Mouse (Mus musculus) retina, postnatal 7 days (tissue): ENCODE data around the gene Elmo1.

Experiments used
- DNase-seq: peaks from one replicate; pipeline ENCODE4 v3.0.0-alpha.2; 2012; ENCODE audit warnings: low read depth, low spot score

Gene Elmo1

DNA sequence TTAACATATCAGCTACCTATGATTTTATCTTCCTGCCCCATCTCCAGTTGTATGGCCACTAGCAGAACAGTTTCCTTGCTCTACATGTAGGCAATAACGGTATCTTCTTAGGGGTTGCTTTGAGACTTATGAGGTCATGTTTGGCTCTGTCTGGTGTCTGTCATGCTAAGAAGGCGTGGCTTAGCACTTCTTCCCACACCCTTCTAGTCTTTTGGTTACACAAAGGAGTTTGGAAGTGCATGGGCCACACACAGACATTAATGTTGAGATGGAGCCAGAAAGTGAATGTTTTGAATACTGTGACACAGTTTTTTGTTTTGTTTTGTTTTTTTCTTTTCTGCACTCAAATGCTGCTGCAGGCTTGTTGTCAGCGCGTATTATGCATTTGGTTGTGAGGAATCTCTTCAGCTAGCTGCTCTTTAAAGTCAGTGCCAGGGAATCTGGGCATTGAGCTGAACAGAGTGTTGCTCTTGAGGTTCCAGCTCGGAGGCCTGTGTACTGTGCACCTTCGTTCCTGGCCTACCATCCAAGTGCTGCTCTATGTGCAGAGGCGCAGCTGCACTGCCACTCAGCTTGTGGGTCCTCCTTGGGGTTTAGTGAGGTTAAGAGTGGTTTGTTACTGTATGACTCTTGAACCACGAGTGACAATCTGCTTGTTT is 31.1 kb downstream of the Elmo1 start:
- DNase-seq, result no peak

DNA sequence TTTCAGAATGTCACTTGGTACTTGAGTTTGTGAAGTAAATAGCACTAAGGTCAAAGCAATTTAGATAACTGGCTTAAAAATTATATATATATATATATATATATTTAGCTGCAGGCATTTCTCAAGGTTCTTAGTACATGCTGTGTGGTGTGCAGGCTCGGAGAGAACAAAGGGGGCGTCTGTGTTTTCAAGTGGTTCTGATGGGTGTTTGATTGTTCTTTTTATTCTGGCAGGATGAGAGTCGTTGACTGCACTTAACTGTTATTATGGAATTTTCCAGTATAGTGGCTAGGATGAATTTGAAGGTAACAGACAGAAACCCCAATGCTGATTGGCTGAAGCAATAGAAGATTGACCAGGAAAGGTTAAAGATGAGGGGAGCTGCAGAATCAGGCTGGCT is 33.6 kb downstream of the Elmo1 start:
- DNase-seq, result no peak

- no peak for DNase-seq
Observed at GRCm38 (mm10) chr13:20124965-20125364, 34.6 kb downstream of the Elmo1 start.

GRCm38 (mm10) chr13:20125845-20126244 is 35.4 kb downstream of the Elmo1 start:
- no peak for DNase-seq

DNA sequence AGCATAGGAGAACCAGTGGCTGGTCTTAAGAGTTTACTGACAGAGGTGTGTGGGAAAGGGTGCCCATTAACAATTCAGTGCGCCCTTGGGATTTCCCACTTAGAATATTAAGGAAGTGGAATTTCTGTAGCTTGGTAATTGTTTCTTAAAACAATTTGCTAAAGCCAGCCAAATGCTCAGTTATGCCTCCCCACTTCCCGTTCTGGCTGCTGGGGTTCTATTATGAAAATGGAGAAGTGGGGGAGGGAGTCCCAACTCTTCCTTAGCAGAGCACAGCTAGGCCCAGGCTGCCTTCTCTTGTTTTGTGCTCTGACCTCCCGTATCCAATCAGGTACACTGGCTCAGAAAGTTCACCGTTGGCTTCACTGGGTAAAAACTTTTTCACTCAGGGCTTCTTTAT is 37.2 kb downstream of the Elmo1 start:
- no peak for DNase-seq

DNA sequence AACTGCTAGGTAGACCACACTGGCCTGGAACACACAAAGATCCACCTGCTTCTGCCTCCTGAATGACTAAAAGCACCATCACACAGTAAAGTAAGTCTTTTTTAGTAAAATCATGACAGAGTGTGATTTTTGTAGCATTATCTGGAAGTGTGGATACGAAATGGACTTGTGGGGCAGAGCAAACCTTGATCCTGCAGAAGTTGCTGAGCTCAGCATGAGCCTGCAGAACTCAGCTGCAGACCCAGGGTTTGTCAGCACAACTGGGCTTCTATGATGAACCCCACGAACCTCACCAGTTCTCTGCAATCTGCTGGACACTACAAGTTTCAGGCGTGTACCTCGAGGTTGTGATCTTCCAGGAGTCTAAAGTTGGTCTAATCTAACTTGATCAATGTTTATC is 37.7 kb downstream of the Elmo1 start:
- no peak for DNase-seq

- DNase-seq, result no peak
Observed at GRCm38 (mm10) chr13:20130731-20131130, 40.3 kb downstream of the Elmo1 start.

- no peak for DNase-seq
Observed at GRCm38 (mm10) chr13:20131322-20131997, 41.1 kb downstream of the Elmo1 start.

DNA sequence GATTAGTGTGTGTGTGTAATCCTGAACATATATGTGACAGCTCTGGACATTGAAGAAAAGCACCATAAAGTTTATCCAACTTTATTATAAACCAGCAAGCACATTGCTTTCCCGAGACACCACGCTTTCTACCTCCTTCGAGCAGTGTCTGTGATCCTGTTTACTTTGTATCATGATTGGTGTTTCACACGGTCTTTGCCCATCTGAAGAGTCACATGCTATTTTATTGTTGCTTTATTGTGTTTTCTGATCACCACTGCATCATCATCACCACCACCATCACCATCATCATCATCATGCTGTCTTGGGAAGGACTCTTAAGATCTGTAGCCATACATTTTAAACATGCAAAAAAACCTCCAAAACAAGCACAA is 41.6 kb downstream of the Elmo1 start:
- DNase-seq, result no peak

DNA sequence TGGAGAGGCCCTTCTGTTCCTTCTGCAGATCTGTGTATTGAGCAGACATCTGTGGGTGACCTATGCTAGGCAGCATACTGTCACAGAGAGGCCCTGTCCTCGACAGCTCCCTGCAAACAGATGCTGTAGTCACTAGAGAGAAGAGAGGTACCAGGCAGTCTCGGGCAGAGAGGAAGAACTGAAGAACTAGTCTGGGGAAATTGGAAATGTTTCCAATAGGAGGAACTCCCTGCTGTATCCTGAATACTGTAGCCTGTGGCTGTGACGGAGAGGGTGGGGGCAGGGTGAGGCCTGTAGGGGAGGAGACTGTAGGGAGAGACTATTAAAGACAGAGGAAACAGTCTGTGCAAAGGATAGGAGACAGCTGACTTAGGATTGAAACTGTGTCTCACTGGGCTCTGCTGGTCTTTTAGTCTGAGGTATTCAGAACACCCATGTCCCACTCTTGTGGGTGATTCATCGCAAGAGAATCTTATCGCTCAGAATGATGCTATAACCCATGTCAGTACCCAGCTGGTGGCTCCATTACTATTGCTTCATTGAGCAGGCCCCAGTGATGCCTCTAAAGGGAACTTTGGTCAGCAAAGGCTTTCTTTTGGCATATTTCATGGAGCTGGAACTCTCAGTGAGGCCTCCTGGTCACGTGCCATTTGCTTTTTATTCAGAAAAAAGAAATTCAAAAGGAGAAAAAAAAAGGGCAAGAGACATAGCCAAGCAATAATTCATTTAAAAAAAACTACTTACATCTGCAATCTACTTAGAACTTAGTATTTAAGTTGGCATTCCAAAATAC is 43.4 kb downstream of the Elmo1 start:
- no peak for DNase-seq

- no peak for DNase-seq
Observed at GRCm38 (mm10) chr13:20134395-20135225, 44.2 kb downstream of the Elmo1 start.

DNA sequence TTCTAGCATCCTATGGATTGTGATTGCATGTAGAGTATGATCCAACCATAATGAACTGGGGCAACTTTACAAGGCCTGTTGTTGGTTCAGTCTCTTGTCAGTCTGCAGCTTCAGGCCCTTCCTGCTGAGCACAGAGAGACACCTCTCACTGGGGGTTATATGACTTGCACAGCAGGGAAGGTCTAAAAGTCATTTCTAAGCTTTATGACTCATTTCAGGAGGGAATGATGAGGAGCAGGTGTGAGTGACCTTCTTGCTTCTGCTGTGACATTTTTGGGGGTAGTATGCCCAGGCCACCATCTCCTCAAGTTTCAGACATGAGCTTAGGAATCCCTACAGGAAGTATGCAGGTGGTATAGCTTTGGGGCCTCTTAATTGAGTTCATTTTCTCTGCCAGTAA is 46.4 kb downstream of the Elmo1 start:
- no peak for DNase-seq

DNA sequence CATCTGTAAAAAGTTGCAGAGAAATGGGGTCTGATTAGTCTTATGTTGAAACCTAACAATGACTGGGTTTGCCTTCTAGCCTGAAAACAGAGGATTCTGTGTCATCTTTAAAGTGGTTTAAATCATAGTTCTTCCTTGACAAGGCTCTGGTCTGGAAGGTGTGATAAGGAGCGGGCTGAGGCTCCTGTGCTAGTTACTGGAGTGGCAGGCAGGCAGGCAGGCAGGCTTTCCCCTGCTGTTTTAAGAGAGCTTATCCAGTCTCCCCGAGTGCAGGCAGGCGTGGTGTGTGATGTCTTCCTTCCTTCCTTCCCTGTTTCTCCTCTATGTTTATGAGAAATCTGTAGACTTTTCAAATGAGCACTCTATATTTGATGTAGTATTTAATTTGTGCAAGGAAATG is 48.1 kb downstream of the Elmo1 start:
- DNase-seq, result no peak

GRCm38 (mm10) chr13:20139060-20139459 is 48.7 kb downstream of the Elmo1 start:
- no peak for DNase-seq

- DNase-seq, result no peak
Observed at GRCm38 (mm10) chr13:20139825-20140665, 49.6 kb downstream of the Elmo1 start.

DNA sequence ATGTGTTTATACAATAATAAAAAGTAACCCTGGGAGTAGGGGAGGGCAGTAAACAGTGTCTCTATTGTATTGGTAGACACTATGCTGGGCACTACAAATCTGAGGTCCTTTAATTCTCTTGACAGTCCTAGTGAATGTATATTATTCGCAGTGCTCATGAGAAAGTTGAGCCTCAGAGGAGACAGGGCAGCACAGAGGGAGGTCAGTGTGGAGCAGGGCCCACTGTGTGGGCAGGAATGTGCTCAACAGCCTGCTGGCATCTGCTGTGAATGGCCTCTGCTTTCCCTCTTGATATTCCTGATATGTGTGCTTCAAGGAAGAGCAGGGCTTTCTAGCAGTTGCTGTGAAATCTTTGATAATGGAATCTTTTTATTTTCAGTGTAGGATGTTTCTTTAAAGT is 52.2 kb downstream of the Elmo1 start:
- DNase-seq, result no peak

DNA sequence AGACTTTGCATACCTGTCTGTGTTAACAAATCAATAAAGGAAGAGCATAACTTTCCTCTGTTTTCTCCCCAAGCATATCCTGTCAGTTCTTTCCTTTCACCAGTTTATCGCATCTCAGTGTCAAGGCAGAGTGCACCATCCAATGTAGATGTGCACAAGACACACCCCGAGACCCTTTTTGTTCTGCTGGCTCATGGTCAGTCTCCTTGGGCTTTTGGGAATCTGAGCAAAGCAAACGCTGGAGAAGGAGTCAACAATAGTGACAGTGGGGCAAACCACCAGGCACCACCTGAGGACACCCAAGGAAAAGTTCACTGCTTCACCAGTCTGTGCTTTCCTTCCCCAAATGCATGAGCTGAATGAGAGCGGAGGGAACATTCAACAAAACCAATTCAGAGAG is 56.5 kb downstream of the Elmo1 start:
- no peak for DNase-seq

DNA sequence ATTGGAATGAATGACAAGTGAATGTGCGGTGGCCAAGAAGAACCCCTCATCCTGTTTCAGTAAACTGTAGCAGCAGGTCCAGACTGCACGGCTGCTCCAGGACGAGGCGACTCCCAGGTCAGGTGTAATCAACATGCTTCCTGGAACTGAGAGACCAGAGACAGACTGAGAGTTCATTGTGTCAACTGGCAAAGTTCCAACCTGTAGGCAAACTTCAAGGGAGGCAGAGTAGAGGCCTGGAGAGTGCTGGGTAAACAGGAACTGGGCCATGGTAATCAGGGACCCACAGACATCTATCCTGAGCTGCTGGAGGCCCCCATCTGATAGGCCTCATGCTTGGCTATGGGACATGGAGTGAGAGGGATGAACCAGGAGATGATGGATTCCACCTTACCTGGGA is 57.3 kb downstream of the Elmo1 start:
- DNase-seq, result no peak

- no peak for DNase-seq
Observed at GRCm38 (mm10) chr13:20150130-20150835, 59.9 kb downstream of the Elmo1 start.

- no peak for DNase-seq
Observed at GRCm38 (mm10) chr13:20151302-20151978, 61.0 kb downstream of the Elmo1 start.
